Mouse (Mus musculus): ENCODE measurements around the gene Arhgdia. TPM values are rescaled to one million over a fixed set of nuclear protein-coding genes. Genes with fewer than 3 reads are reported as not detected.

Arhgdia gene
- polyA plus RNA-seq, 1 experiment: 146 TPM

DNA sequence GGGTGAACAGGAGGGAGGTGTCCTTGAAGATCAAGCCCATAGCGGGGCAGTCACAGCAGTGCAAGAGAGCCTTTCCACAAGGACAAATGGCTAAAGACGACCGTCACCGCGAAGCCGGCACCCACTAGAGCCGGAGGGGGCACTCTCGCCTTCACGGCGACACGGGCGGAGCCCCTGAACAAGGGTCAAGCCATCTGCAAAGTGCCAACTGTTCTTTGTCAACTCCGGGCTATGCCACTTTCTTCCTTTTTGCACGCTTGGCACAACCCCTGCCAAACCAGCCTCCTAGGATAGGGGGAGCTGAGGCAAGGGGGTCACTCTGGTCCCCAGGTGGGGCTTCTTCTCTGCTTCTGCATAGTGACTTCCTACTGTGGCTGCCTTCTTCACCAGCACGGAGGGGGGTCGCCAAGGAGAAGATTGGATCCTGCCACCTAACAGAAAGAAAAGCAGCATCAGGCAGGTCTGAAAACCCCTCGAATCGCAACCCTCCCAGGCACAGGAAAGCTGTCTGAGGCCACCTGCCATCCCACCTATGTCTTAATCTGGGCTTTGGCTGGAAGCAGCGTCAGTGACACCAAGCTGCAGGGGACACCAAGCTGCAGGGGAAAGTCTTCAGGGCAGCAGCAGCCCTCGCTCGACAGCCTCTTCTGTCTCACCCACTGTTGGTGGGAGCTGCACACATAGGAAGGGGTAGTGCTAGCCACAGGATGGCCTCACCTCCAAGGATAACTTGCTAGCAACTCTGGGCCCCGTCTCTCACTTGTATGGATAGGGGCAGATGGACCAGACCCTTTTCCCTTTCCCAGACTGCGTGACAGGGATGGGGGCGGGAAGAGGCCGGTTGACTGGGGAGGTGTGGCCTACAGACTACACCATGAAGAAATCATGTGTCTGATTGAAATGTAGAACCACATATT lies 37.5 kb upstream of the Arhgdia start:
- H3K4me1 ChIP-seq (ENCODE audit: control insufficient read depth, insufficient read depth, insufficient read length, low read length): peaks cover 5% of the 10 kb centered on the region
- no peak overlapping the region for H3K4me3 ChIP-seq (ENCODE audit: insufficient read depth, low read depth, low read length)
- no peak overlapping the region for H3K27ac ChIP-seq (replicated peaks; ENCODE audit: low read depth, low read length)

DNA sequence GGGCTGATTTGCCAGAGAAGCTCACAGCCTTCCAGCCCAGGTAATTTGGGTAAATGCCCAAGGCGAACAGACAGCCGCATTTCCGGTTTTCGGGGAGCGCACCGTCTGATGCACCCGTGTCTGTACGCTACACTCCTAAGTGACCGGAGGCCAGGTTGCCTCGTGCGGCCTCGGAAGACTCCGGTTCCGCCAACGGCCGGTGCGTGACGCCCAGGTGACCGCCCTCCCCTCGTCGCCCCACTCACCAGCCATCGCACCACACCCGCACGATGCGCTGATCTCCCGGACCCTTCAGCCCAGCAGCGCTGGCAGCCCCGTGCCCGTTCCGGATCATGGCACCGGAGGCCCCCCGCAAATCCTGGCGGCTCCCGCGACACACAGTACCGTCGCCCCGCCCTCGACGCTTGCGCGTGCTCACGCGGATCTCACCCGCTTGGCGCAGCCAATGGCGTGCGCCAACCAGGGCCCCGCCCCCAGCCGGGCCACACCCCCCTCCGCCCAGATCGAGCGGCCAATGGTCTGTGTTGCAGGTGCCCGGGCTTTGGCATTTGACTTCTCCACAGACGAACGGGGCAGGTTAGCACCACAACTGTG lies 36.2 kb upstream of the Arhgdia start, which contains the start of gene Pcyt2:
Gene Pcyt2, minus strand, starts transcription at position 418 of the 594 bp plus-strand sequence.
- Histone ChIP-seq H3K27ac (replicated peaks; ENCODE audit: low read depth, low read length) (peak within 1 kb of the TSS; percentile 47), H3K4me1 (ENCODE audit: control insufficient read depth, insufficient read depth, insufficient read length, low read length) (peaks cover 5% of the 10 kb centered on the region), H3K4me3 (ENCODE audit: insufficient read depth, low read depth, low read length) (peak within 1 kb of the TSS; percentile 93)

DNA sequence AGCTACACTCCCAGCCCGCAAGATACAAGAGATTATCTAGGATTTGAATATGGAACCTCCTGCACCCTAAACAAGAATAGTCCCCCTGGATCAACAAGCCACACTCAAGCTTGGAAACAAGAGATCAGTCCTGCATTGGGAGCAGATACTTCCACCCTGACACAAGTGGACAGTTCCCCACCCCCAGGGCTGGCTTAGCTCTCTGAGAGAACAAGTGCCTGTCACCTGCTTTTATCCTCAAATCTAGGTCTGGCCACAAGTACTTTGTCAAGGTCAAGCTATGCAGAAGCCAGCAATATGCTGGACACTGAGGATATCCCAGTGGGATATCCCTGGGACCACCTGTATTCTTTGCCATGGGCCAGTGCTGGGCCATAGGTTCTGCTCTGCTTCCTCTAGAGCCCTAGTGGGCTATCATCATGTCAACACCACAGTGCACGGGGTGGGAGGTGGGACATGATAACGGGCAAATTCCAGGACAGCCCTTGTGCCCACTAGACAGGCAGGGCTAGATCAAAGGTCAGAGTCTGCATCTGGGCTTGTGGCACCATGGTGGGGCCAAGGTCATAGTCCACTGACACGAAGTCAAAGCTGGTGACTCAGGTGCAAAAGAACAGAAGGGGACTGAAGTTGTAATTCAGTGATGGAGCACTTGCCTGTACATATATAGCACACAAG lies 35.3 kb upstream of the Arhgdia start:
- peaks cover 5% of the 10 kb centered on the region for H3K4me1 ChIP-seq (ENCODE audit: control insufficient read depth, insufficient read depth, insufficient read length, low read length)
- peak overlapping the region; percentile 47; the same call in 1 of the 2 replicates for H3K27ac ChIP-seq (replicated peaks; ENCODE audit: low read depth, low read length)
- H3K4me3 ChIP-seq (ENCODE audit: insufficient read depth, low read depth, low read length): peak overlapping the region; percentile 93

DNA sequence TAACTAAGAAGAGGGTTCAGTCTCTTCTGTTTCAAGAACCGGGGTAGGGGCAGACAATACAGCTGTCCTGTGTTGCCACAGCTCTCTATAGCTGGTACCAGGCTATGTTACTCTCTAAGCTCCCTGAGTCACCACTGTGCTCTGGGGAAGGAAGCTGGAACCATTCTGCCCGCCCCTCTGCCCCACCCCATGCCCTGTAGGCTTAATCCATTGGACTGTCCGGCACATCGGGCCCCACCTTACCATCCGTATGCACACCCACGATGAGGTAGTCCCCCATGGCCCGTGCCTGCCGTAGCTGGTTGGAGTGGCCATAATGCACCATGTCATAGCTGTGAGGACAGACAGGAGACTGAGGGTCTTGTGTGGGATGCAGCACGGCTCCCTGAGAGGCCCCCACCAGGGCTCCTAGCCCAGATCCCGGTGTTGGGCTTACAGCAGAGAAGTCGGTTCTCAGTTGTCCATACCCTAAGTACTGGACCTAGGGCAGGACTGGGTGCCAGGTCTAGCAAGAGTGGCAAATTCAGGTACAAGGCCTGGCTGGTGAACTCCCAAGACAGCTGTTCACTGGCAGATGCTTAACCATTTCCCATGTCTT lies 34.3 kb upstream of the Arhgdia start:
- Histone ChIP-seq H3K4me3 (ENCODE audit: insufficient read depth, low read depth, low read length) (no peak overlapping the region), H3K4me1 (ENCODE audit: control insufficient read depth, insufficient read depth, insufficient read length, low read length) (peaks cover 5% of the 10 kb centered on the region), H3K27ac (replicated peaks; ENCODE audit: low read depth, low read length) (no peak overlapping the region)

DNA sequence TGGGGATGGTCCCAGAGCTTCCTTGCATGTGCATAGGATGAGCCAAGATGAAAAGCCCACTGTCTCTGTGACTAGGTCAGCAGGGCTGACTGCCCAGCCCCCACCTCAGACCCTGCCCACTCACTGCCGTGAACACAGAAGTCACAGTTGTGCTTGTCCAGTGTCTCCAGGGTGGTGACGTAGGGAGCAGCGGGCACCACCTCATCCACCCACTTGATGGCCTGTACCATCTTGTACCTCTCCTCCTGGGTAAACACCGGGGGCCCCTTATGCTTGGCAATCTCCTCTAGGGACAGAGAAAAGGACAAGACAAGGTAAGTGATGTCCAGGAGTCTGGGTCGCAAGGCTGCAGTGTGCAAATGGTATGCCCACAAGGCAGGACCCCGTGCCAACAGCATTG lies 33.7 kb upstream of the Arhgdia start:
- no peak overlapping the region for H3K4me3 ChIP-seq (ENCODE audit: insufficient read depth, low read depth, low read length)
- peaks cover 5% of the 10 kb centered on the region for H3K4me1 ChIP-seq (ENCODE audit: control insufficient read depth, insufficient read depth, insufficient read length, low read length)
- no peak overlapping the region for H3K27ac ChIP-seq (replicated peaks; ENCODE audit: low read depth, low read length)

DNA sequence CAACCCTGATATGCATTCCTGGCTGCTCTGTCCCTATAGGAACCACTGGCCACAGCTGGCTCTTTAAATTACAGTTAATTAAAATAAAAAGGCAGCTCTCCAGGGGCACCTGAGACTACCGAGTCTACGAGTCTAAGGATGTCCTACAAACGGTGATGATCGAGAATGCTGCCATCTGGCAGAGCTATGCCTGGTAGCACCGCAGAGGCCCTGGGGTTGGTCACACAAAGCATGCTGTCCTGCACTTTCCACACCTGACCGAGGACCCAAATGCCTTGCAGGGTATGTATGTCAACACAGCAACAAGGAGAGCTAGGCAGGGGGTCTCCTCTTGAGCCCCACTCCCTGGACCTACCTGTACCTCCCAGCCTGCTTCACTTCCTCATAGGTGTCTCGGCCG lies 32.6 kb upstream of the Arhgdia start:
- no peak overlapping the region for H3K27ac ChIP-seq (replicated peaks; ENCODE audit: low read depth, low read length)
- no peak overlapping the region for H3K4me3 ChIP-seq (ENCODE audit: insufficient read depth, low read depth, low read length)
- peaks cover 5% of the 10 kb centered on the region for H3K4me1 ChIP-seq (ENCODE audit: control insufficient read depth, insufficient read depth, insufficient read length, low read length)

DNA sequence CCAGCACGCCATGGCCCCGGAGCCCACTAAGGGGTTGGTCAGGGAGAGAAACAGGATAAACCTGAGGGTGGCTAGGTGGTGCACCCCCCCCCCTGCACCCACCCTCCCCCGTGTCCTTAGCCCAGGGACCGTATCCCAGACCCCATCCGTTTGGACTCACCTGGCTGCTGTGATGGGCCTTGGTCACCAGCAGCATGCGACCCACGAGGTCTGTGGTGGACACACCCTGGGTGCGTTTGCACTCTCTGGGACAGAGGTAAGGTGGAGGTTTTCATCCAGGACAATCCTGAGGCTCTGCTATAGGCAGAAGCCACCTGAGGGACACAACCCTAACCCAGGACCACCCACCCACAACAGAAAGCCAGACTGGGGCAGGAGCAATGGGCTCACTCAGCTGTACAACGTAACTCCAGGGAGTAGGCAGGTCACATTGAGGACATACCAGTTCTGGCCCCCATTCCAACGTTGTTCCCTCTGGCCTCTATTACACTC lies 32.1 kb upstream of the Arhgdia start:
- Histone ChIP-seq H3K4me1 (ENCODE audit: control insufficient read depth, insufficient read depth, insufficient read length, low read length) (peaks cover 5% of the 10 kb centered on the region), H3K4me3 (ENCODE audit: insufficient read depth, low read depth, low read length) (no peak overlapping the region), H3K27ac (replicated peaks; ENCODE audit: low read depth, low read length) (no peak overlapping the region)

DNA sequence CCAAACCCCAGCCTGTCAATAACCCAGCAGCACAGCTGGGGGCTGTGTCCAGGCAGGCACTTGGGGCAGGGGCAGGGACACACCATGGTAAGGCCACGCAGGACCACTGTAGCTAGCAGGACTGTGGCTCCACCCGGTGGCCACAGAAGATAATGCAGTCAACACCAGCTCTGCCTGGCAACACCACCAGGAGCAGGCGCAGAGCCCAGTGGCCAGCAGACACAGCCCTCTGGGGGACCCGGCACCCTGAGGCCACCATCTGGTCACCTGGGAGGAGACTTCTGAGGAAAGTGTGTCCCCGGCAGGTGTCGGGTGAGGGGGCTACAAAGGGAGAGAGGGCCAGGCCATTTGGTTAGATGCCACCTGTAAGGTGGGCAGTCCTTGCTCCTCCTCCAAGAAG lies 31.3 kb upstream of the Arhgdia start:
- Histone ChIP-seq H3K4me1 (ENCODE audit: control insufficient read depth, insufficient read depth, insufficient read length, low read length) (peaks cover 5% of the 10 kb centered on the region), H3K27ac (replicated peaks; ENCODE audit: low read depth, low read length) (no peak overlapping the region), H3K4me3 (ENCODE audit: insufficient read depth, low read depth, low read length) (no peak overlapping the region)

DNA sequence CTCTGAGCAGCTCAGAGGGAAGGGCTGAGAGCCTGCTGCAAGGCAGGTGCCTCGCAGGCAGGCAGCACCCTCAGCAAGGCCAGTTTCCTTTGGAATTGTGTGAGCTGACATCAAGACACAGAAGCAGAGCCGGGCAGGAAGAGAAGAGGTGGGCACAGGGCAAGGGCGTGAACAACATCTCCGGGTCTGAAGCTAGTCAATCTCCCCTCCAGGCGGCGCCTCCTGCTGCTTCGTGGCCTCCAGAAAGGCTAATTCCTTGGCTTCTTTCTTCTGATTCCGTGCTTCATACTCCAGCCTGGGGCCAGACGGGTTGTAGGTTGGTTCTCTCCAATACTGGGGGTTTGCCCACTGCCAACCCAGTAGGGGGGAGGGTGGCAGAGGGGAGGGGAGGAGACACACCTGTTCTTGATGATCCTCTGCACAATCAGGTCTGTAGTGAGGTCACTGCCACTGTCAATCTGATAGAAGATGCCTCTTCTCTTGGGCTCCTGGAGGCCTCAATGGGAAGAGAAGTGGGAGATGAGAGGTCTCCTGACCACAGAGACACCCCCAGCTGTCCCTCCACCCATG lies 29.1 kb upstream of the Arhgdia start:
- Histone ChIP-seq H3K4me3 (ENCODE audit: insufficient read depth, low read depth, low read length) (no peak overlapping the region), H3K27ac (replicated peaks; ENCODE audit: low read depth, low read length) (no peak overlapping the region), H3K4me1 (ENCODE audit: control insufficient read depth, insufficient read depth, insufficient read length, low read length) (no peaks in the 10 kb centered on the region; the same call in 1 of the 2 replicates)

DNA sequence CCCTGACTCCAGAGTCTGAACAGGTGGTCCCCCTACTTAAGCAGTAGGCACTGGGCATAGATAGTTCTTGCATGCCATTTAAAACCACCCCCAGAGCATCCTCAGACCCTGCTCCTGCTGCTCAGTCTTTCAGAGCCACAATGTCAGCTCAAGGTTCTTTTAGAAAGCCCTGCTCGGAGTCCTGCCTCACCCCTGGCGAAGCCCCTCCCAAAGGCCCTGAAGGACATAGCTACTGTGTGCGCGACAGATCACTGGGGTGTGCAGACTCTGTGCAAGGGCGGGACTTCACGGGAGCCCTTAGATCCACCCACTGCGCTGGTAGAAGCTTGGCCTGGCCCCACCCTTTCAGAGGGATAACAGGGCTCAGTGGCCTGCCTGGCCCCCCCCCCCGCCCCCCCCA lies 27.8 kb upstream of the Arhgdia start:
- no peaks in the 10 kb centered on the region; the same call in 1 of the 2 replicates for H3K4me1 ChIP-seq (ENCODE audit: control insufficient read depth, insufficient read depth, insufficient read length, low read length)
- H3K27ac ChIP-seq (replicated peaks; ENCODE audit: low read depth, low read length): no peak overlapping the region
- no peak overlapping the region for H3K4me3 ChIP-seq (ENCODE audit: insufficient read depth, low read depth, low read length)

DNA sequence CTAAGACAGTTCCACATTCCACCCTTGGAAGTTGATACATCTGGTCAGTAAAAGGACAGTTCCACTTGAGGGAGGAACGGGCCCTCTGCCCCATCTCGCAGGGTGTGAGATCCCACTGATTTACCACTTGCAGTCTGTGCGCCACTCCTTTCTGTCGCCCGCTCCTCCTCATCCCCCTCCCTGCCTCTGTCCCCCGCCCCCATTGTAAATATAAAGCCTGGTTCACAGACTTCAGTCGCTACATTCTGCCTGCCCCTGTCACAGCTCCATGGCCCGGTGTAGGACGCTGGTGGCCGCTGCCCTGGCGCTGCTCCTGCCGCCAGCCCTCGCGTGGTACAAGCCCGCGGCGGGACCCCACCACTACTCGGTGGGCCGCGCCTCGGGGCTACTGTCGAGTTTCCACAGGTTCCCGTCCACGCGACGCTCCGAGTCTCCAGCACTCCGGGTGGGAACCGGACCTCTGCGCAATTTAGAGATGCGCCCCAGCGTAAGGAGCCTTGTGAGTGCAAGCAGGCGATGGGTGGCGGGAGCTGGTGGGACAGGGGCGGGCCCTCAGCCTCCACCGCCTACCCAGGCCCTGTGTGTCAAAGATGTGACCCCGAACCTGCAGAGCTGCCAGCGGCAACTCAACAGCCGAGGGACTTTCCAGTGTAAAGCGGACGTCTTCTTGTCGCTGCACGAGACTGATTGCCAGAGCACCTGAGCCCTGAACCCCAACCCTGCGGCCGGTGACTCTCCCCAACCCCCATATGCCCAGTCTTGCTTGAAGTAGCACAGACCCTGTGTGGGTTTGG lies 27.0 kb upstream of the Arhgdia start, which contains the start of gene Npb:
Gene Npb, plus strand, starts transcription at position 237 of the 794 bp plus-strand sequence.
- Histone ChIP-seq H3K27ac (replicated peaks; ENCODE audit: low read depth, low read length) (no peak within 1 kb of the TSS), H3K4me3 (ENCODE audit: insufficient read depth, low read depth, low read length) (no peak within 1 kb of the TSS), H3K4me1 (ENCODE audit: control insufficient read depth, insufficient read depth, insufficient read length, low read length) (no peaks in the 10 kb centered on the region; the same call in 1 of the 2 replicates)

DNA sequence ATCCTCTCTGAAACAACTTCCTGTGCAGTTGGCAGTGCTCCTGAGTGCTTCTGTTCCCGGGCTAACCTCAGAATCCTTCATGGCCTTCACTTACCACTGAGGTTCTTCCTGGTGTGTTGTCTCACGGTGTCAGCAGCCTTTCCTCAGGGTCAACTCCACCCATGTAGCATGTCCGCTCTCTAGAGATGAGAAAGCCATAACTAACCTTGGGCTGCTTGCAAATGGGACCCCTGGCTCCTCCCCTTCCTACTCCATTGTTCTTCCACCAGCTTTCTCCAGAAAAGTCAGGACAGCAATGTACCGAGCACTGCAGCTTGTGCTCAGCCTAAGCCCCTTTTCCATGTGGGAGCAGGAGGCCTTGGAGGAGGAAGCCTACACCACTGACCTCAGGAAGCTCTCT lies 25.3 kb upstream of the Arhgdia start:
- Histone ChIP-seq H3K27ac (replicated peaks; ENCODE audit: low read depth, low read length) (no peak overlapping the region), H3K4me3 (ENCODE audit: insufficient read depth, low read depth, low read length) (no peak overlapping the region), H3K4me1 (ENCODE audit: control insufficient read depth, insufficient read depth, insufficient read length, low read length) (no peaks in the 10 kb centered on the region; the same call in 1 of the 2 replicates)

DNA sequence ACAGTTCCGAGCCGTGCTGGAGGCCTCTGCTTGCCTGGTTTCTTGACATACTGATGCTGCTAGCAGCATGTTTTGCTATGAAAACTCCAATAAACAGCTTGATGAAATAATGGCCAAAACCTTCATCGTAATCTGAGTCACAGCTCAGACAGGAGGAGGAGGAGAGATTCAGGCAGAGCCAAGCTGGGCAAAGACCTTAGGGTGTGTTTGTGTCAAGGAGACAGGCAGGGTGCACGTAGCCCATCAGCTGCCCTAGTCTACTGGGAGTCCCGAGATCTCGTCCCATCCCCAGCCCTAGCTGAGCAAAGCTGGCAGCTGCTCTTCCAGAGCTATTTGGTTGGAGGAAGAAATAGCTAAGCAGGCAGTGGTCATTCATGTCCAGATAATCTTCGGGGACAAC lies 24.2 kb upstream of the Arhgdia start:
- no peaks in the 10 kb centered on the region; the same call in 1 of the 2 replicates for H3K4me1 ChIP-seq (ENCODE audit: control insufficient read depth, insufficient read depth, insufficient read length, low read length)
- no peak overlapping the region for H3K4me3 ChIP-seq (ENCODE audit: insufficient read depth, low read depth, low read length)
- H3K27ac ChIP-seq (replicated peaks; ENCODE audit: low read depth, low read length): no peak overlapping the region

DNA sequence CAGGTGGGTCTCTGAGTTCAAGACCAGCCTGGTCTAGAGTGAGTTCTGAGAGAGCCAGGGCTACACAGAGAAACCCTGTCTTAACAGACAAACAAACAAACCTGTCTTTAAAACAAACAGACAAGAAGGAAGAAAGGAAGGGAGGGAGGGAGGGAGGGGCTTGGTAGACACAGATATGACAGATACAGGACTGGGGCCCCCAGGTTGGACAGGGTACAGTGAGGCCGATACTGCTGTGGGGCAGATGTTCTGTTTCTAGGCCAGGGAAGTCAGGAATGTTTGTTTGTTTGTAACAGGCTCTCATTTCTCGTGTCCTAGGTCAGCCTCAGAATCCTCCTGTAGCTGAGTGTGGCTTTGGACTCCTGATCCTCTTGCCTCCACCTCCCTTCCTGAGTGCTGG lies 22.1 kb upstream of the Arhgdia start:
- Histone ChIP-seq H3K4me1 (ENCODE audit: control insufficient read depth, insufficient read depth, insufficient read length, low read length) (peaks cover 5% of the 10 kb centered on the region), H3K27ac (replicated peaks; ENCODE audit: low read depth, low read length) (no peak overlapping the region), H3K4me3 (ENCODE audit: insufficient read depth, low read depth, low read length) (no peak overlapping the region)

Measured in brown adipose tissue, adult 24 weeks (tissue).